Mouse (Mus musculus) neural tube, embryonic 11.5 days (tissue): ENCODE results near the gene Slc22a23. TPM values are rescaled to one million over a fixed set of nuclear protein-coding genes. Genes with fewer than 3 reads are reported as not detected.

Source experiments
- ATAC-seq: fragments of 200-750 bp; cut with Nextera tagmentation; 2 replicates; pipeline ENCODE4 v1.8.0; 2017; ENCODE audit warnings: moderate number of reproducible peaks, mild to moderate bottlenecking, moderate TSS enrichment, moderate library complexity; ENCODE audit not compliant: insufficient read depth, low FRiP score, low TSS enrichment
- DNase-seq: peaks from one replicate; pipeline ENCODE4 v3.0.0-alpha.2; 2015; ENCODE audit warnings: low spot score
- H3K27ac ChIP-seq: fragments of 300-500 bp; sonication (generic); 2 replicates; pipeline ENCODE4 v1.5.1; 2014; ENCODE audit warnings: low read depth, mild to moderate bottlenecking, low read length
- H3K27me3 ChIP-seq: fragments of 300-500 bp; sonication (generic); 2 replicates; pipeline ENCODE4 v1.6.1; 2014; ENCODE audit warnings: mild to moderate bottlenecking, low read length, mixed read lengths; ENCODE audit not compliant: control insufficient read depth, insufficient read depth
- H3K36me3 ChIP-seq: fragments of 300-500 bp; sonication (generic); 2 replicates; pipeline ENCODE4 v1.6.1; 2014; ENCODE audit warnings: mild to moderate bottlenecking, low read length, moderate library complexity, mixed read lengths; ENCODE audit not compliant: control insufficient read depth, insufficient read depth
- H3K4me1 ChIP-seq: fragments of 300-500 bp; sonication (generic); 2 replicates; pipeline ENCODE4 v1.6.1; 2014; ENCODE audit warnings: low read length, mixed read lengths; ENCODE audit not compliant: control insufficient read depth, insufficient read depth
- H3K4me2 ChIP-seq: fragments of 300-500 bp; sonication (generic); 2 replicates; pipeline ENCODE4 v1.6.1; 2014; ENCODE audit warnings: low read depth, mild to moderate bottlenecking, moderate library complexity
- H3K4me3 ChIP-seq: fragments of 300-500 bp; sonication (generic); 2 replicates; pipeline ENCODE4 v1.5.1; 2014; ENCODE audit warnings: low read depth, low read length
- H3K9ac ChIP-seq: fragments of 300-500 bp; sonication (generic); 2 replicates; pipeline ENCODE4 v1.6.1; 2014; ENCODE audit warnings: mild to moderate bottlenecking, low read length
- H3K9me3 ChIP-seq: fragments of 300-500 bp; sonication (generic); 2 replicates; pipeline ENCODE4 v1.6.1; 2016; ENCODE audit warnings: low read length; ENCODE audit not compliant: control insufficient read depth
- WGBS: fragments of 180-500 bp; shearing (Covaris S2); extraction: QIAGEN DNeasy Blood & Tissue Kit; methylation state at CpG from one replicate; pipeline ENCODE4 v1.1.7; 2014; 5-methylcytosine and 5-hydroxymethylcytosine counted together
- polyA plus RNA-seq: library from polyadenylated mRNA; unstranded; fragments of >200 nt; fragmentation: Nextera tagmentation; extraction: Ambion mirVana; gene quantifications from 2 replicates; pipeline ENCODE4 v1.2.1, GENCODE M21; 2014

Slc22a23 gene
- polyA plus RNA-seq, 1 experiment from 2014 or later, result 13.3 TPM

GRCm38 (mm10) chr13:34257177-34257576, 87.8 kb downstream of the Slc22a23 start:
- Histone ChIP-seq H3K4me1 (peaks cover 6% of the 10 kb centered on the region; the same call in 1 of the 2 replicates), H3K4me3 (no peak overlapping the region), H3K27me3 (no peaks in the 10 kb centered on the region), H3K36me3 (no peaks in the 10 kb centered on the region), H3K4me2 (no peak overlapping the region), H3K9me3 (no peaks in the 10 kb centered on the region), H3K9ac (no peak overlapping the region), H3K27ac (no peak overlapping the region)
- WGBS, result 88% methylated on average over 7 of the region's 7 CpGs
- ATAC-seq (no peak), DNase-seq (no peak)

DNA sequence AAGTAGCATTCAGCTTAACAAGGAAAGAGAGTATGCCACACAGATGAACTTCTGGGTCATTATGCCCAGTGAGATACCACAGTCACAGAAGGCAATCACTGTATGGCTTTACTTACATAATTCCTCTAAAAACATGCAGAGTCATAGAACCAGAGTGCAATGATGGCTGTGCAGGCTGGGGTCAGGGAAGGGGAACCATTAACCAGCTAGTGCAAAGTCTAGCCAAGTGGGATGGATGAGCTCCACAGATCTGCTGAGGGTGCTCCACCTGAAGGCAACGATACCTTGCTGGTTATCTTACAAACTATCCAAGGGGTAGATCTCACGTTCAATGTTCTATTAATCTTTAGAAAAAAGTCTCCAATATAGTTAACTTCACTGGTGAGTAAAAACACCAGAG, 88.3 kb downstream of the Slc22a23 start:
- 96% methylated on average over 2 of the region's 2 CpGs for WGBS
- Histone ChIP-seq H3K36me3 (no peaks in the 10 kb centered on the region), H3K27me3 (no peaks in the 10 kb centered on the region), H3K9ac (no peak overlapping the region), H3K4me1 (peaks cover 6% of the 10 kb centered on the region; the same call in 1 of the 2 replicates), H3K9me3 (no peaks in the 10 kb centered on the region), H3K4me3 (no peak overlapping the region), H3K27ac (no peak overlapping the region), H3K4me2 (no peak overlapping the region)
- ATAC-seq (no peak), DNase-seq (no peak)

DNA sequence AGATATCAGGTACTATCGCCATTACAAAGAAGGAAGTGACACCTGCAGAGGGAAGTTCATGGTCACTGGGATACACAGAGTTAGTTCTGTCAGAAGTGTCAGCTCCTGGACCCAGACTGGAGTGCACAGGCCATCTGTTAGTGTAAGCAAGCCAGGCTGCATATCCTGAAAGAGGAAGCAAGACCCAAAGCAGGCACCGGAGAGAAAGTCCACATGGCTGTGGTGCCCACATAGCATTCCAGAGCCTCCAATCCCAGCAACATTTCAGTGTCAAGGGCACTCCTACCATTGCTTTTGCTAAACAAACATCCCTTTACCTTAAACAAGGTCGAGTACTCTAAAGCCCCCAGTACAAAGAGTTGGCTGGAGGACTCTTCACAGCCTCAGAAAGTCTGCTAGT, 89.7 kb downstream of the Slc22a23 start:
- 80% methylated on average over 3 of the region's 3 CpGs for WGBS

GRCm38 (mm10) chr13:34254691-34255090, 90.3 kb downstream of the Slc22a23 start:
- Histone ChIP-seq H3K9me3 (no peaks in the 10 kb centered on the region), H3K9ac (no peak overlapping the region), H3K36me3 (no peaks in the 10 kb centered on the region), H3K4me2 (no peak overlapping the region), H3K4me3 (no peak overlapping the region), H3K27me3 (no peaks in the 10 kb centered on the region), H3K27ac (no peak overlapping the region), H3K4me1 (peaks cover 9% of the 10 kb centered on the region)
- 63% methylated on average over 5 of the region's 5 CpGs for WGBS
- DNase-seq, result no peak
- no peak for ATAC-seq

More for the DNA sequence above, 89.7 kb downstream of the Slc22a23 start:
- peaks cover 6% of the 10 kb centered on the region; the same call in 1 of the 2 replicates for H3K4me1 ChIP-seq
- H3K9ac ChIP-seq, result no peak overlapping the region
- no peaks in the 10 kb centered on the region for H3K36me3 ChIP-seq
- H3K4me2 ChIP-seq, result no peak overlapping the region
- DNase-seq (no peak), ATAC-seq (no peak)
- no peak overlapping the region for H3K4me3 ChIP-seq
- H3K27ac ChIP-seq, result no peak overlapping the region
- no peaks in the 10 kb centered on the region for H3K27me3 ChIP-seq
- no peaks in the 10 kb centered on the region for H3K9me3 ChIP-seq

DNA sequence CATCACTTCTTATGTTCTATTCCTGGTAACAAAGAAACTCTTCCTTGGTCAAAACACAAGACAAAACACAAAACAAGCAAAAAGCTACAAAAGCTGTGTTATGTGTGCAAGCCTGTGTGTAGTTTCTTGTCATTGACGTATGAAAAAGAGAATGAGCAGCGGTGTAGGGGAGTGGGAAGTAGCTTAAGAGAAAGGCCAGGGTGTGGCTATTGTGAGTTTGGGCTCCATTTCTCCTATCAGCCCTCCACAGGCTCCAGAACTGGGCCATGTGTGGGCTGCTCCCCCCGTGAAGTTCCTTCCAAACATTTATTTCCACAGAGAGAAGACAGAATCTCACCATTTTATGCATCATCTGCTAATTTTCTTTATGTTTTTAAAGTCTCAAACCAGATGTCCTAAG, 91.2 kb downstream of the Slc22a23 start:
- no peaks in the 10 kb centered on the region for H3K27me3 ChIP-seq
- H3K4me2 ChIP-seq, result no peak overlapping the region
- H3K27ac ChIP-seq, result no peak overlapping the region
- no peak for ATAC-seq
- no peaks in the 10 kb centered on the region for H3K36me3 ChIP-seq
- no peak overlapping the region for H3K4me3 ChIP-seq
- no peak for DNase-seq
- H3K4me1 ChIP-seq, result peaks cover 15% of the 10 kb centered on the region
- no peaks in the 10 kb centered on the region for H3K9me3 ChIP-seq
- no peak overlapping the region for H3K9ac ChIP-seq
- 91% methylated on average over 3 of the region's 3 CpGs for WGBS

- WGBS, result 22% methylated on average over 15 of the region's 15 CpGs
- no peaks in the 10 kb centered on the region for H3K27me3 ChIP-seq
- peak; percentile 91 for ATAC-seq
- no peak overlapping the region for H3K4me3 ChIP-seq
- DNase-seq, result peak; percentile 73
- no peak overlapping the region for H3K4me2 ChIP-seq
- peak overlapping the region; percentile 19 for H3K9ac ChIP-seq
- no peaks in the 10 kb centered on the region for H3K36me3 ChIP-seq
- H3K9me3 ChIP-seq, result no peaks in the 10 kb centered on the region
- peaks cover 24% of the 10 kb centered on the region for H3K4me1 ChIP-seq
- peak overlapping the region; percentile 88 for H3K27ac ChIP-seq
These were observed 95.8 kb downstream of the Slc22a23 start for GRCm38 (mm10) chr13:34248941-34249920.

GRCm38 (mm10) chr13:34248107-34248506, 96.9 kb downstream of the Slc22a23 start:
- no peaks in the 10 kb centered on the region for H3K9me3 ChIP-seq
- H3K27me3 ChIP-seq, result no peaks in the 10 kb centered on the region
- no peaks in the 10 kb centered on the region for H3K36me3 ChIP-seq
- no peak for ATAC-seq
- H3K4me1 ChIP-seq, result peaks cover 28% of the 10 kb centered on the region
- no peak overlapping the region for H3K9ac ChIP-seq
- H3K4me3 ChIP-seq, result no peak overlapping the region
- no peak overlapping the region; the same call in 1 of the 2 replicates for H3K4me2 ChIP-seq
- peak overlapping the region; percentile 67 for H3K27ac ChIP-seq
- 14% methylated on average over 6 of the region's 6 CpGs for WGBS
- no peak for DNase-seq

DNA sequence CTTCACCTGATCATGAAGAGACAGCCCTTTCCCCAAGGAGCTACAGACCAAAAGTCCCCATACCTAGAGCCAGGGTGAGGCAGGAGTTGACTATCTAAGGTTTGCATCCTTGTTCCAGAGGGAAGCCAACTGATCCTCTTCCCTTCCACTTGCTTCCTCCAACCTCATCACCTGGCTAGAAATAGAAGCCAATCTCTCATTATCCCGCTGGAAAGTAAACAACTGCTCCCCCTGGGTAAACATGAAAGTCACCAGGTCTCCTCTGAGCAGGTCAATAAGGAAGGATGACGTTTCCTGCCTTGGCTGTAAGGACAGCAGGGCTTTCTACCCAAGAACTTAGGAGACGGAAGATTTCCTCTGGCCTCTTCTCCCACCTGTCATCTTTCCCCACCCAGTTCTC, 98.2 kb downstream of the Slc22a23 start:
- WGBS, result 55% methylated on average over 3 of the region's 3 CpGs

DNA sequence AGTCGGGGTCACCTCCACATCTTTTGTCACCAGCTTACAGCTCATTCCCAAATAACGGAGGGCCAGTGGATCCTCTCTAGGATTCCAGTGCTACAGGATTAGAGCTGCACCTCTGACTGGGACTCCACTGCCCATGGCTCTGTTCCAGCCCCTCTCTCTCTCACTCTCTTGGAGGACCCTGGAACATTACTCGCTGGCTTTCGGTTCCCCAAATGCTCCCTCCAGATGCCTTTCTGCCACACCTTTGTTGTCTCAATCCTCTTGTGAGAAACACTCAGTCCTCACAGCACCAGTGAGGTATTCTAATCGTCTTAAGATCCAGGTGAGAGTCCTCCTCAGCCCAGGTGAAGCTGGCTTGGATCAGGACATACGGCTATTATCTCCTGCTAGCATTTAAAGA, 99.8 kb downstream of the Slc22a23 start:
- H3K27ac ChIP-seq, result no peak overlapping the region
- peaks cover 32% of the 10 kb centered on the region for H3K4me1 ChIP-seq
- no peak for ATAC-seq

More for the DNA sequence above, 98.2 kb downstream of the Slc22a23 start:
- no peaks in the 10 kb centered on the region for H3K36me3 ChIP-seq
- ATAC-seq (no peak), DNase-seq (no peak)
- H3K4me3 ChIP-seq, result no peak overlapping the region
- no peak overlapping the region for H3K4me2 ChIP-seq
- no peaks in the 10 kb centered on the region for H3K9me3 ChIP-seq
- H3K4me1 ChIP-seq, result peaks cover 32% of the 10 kb centered on the region
- no peak overlapping the region for H3K9ac ChIP-seq
- no peaks in the 10 kb centered on the region for H3K27me3 ChIP-seq
- no peak overlapping the region for H3K27ac ChIP-seq

More for the DNA sequence above, 99.8 kb downstream of the Slc22a23 start:
- Histone ChIP-seq H3K36me3 (no peaks in the 10 kb centered on the region), H3K4me3 (no peak overlapping the region), H3K4me2 (no peak overlapping the region), H3K9ac (no peak overlapping the region), H3K9me3 (no peaks in the 10 kb centered on the region), H3K27me3 (no peaks in the 10 kb centered on the region)
- DNase-seq, result no peak
- WGBS, result 74% methylated on average over 6 of the region's 6 CpGs
